21 mouse cellular contexts compared by ENCODE assay signal in the genomic region with DNA sequence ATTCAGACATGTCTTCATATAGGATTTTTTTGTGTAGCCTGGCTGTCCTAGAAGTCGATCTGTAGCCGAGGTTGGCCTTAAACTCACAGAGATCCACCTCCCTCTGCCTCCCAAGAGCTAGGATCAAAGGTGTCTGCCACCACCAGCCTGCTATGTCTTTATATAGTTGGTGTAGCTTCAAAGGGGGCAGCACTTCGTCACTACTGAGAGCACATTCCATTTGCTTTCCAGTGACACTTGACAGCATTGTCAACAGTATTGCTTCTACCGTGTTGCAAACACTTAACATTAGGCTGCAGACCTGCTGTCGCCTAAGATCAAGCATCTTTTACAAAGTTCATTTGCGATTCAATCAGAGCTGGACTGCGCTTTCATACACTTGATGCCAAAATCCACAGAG. TPM values are rescaled to one million over a fixed set of nuclear protein-coding genes. Genes with fewer than 3 reads are reported as not detected.
DNase-seq lines count a peak whose midpoint lies in the region; ATAC-seq and TF ChIP-seq lines count a peak whose summit lies in the region.
"Had no signal": no experiment of that assay in that cellular context is flagged by ENCODE, and none has a peak within 500 bp of the region (broad histone marks: within the 10 kb centered on the region; RNA-seq: fewer than 3 reads in every experiment).

No protein-coding gene starts in this region.

- H3K36me3 ChIP-seq in heart, embryonic 10.5 days = no peaks in the 10 kb centered on the region
- H3K36me3 ChIP-seq in heart, embryonic 14.5 days (ENCODE audit: control insufficient read depth, insufficient read depth, low read length) = no peaks in the 10 kb centered on the region
- H3K36me3 ChIP-seq in heart, adult 2 months (ENCODE audit: control insufficient read depth, insufficient read depth, low read length) = no peaks in the 10 kb centered on the region
- no peaks in the 10 kb centered on the region for H3K36me3 ChIP-seq in limb, embryonic 12.5 days
- H3K36me3 ChIP-seq in limb, embryonic 10.5 days = no peaks in the 10 kb centered on the region
- H3K36me3 ChIP-seq in lung, embryonic 16.5 days (ENCODE audit: control insufficient read depth, insufficient read depth, low read length) = no peaks in the 10 kb centered on the region
- H3K36me3 ChIP-seq: embryonic facial prominence, embryonic 10.5 days; G1E; hindbrain, embryonic 13.5 days had no signal

- TF ChIP-seq EP300 in heart, adult 2 months (IDR thresholded peaks at IDR 0.05; ENCODE audit: insufficient read depth, low read depth, low read length) = no peak

- no peaks in the 10 kb centered on the region for H3K79me2 ChIP-seq in heart, adult 2 months (replicated peaks; ENCODE audit: control insufficient read depth, insufficient read depth, low read length)

- peak overlapping the region; percentile 60 for H3K4me3 ChIP-seq in heart, embryonic 10.5 days
- peak overlapping the region in 1 of 2 experiments; percentile 38; a peak in 2 of 4 replicates for H3K4me3 ChIP-seq in heart, embryonic 14.5 days (ENCODE audit: control insufficient read depth in 1 of 2, insufficient read depth in 1 of 2, low read depth in 1 of 2, low read length in 2 of 2)
- H3K4me3 ChIP-seq in heart, adult 2 months = no peak overlapping the region
- no peak overlapping the region for H3K4me3 ChIP-seq in limb, embryonic 12.5 days (replicated peaks)
- no peak overlapping the region for H3K4me3 ChIP-seq in limb, embryonic 10.5 days
- peak overlapping the region; percentile 6; the same call in 1 of the 2 replicates for H3K4me3 ChIP-seq in lung, embryonic 16.5 days (ENCODE audit: low read length)
- H3K4me3 ChIP-seq: forebrain, embryonic 13.5 days had no signal

- WGBS in heart, embryonic 10.5 days = 24% methylated on average over 7 of the region's 7 CpGs
- 15% methylated on average over 7 of the region's 7 CpGs for whole genome bisulfite sequencing in heart, embryonic 14.5 days
- WGBS in heart, adult 2 months = 44% methylated on average over 7 of the region's 7 CpGs
- WGBS in limb, embryonic 12.5 days = 30% methylated on average over 7 of the region's 7 CpGs
- WGBS in limb, embryonic 10.5 days = 28% methylated on average over 7 of the region's 7 CpGs
- 27% methylated on average over 7 of the region's 7 CpGs for WGBS in lung, embryonic 16.5 days

- no peaks in the 10 kb centered on the region for H3K9me3 ChIP-seq in heart, embryonic 10.5 days
- no peaks in the 10 kb centered on the region for H3K9me3 ChIP-seq in heart, embryonic 14.5 days (ENCODE audit: control insufficient read depth, low read length)
- no peaks in the 10 kb centered on the region for H3K9me3 ChIP-seq in limb, embryonic 12.5 days
- no peaks in the 10 kb centered on the region for H3K9me3 ChIP-seq in limb, embryonic 10.5 days (replicated peaks)
- no peaks in the 10 kb centered on the region for H3K9me3 ChIP-seq in lung, embryonic 16.5 days (ENCODE audit: control insufficient read depth, low read length)
- H3K9me3 ChIP-seq: embryonic facial prominence, embryonic 10.5 days; forebrain, embryonic 13.5 days; G1E; hindbrain, embryonic 13.5 days had no signal

- peak overlapping the region; percentile 89 for H3K27ac ChIP-seq in heart, embryonic 10.5 days
- H3K27ac ChIP-seq in heart, embryonic 14.5 days (replicated peaks in 1 of 2; ENCODE audit: control insufficient read depth in 1 of 2, insufficient read depth in 1 of 2, low read depth in 2 of 2, low read length in 2 of 2) = no peak overlapping the region
- H3K27ac ChIP-seq in heart, adult 2 months = no peak overlapping the region
- H3K27ac ChIP-seq in limb, embryonic 12.5 days = no peak overlapping the region
- H3K27ac ChIP-seq in limb, embryonic 10.5 days = no peak overlapping the region
- no peak overlapping the region for H3K27ac ChIP-seq in lung, embryonic 16.5 days (ENCODE audit: low read length)
- H3K27ac ChIP-seq: embryonic facial prominence, embryonic 10.5 days; forebrain, embryonic 13.5 days; hindbrain, embryonic 13.5 days; hindbrain, postnatal 0 days had no signal

- H3K9ac ChIP-seq in heart, embryonic 14.5 days (ENCODE audit: low read length) = no peak overlapping the region
- H3K9ac ChIP-seq in heart, adult 2 months (ENCODE audit: low read depth, low read length) = no peak overlapping the region
- H3K9ac ChIP-seq in limb, embryonic 12.5 days (replicated peaks) = no peak overlapping the region
- H3K9ac ChIP-seq in lung, embryonic 16.5 days (ENCODE audit: low read length) = no peak overlapping the region
- H3K9ac ChIP-seq: forebrain, embryonic 13.5 days; forebrain, postnatal 0 days; hindbrain, embryonic 13.5 days had no signal

- ATAC-seq in heart, embryonic 14.5 days (ENCODE audit: insufficient number of reproducible peaks, insufficient read depth, low FRiP score, low read depth) = peak; percentile 48; the same call in 1 of the 2 replicates
- no peak for ATAC-seq in limb, embryonic 12.5 days (ENCODE audit: insufficient number of reproducible peaks, insufficient read depth, low FRiP score, low TSS enrichment, low read depth)
- ATAC-seq in lung, embryonic 16.5 days (ENCODE audit: low read depth) = peak; percentile 56; the same call in 1 of the 2 replicates
- ATAC-seq: CD4-positive, CD25-positive, alpha-beta regulatory T cell, adult 4 months; forebrain, embryonic 13.5 days; forebrain, postnatal 0 days; hindbrain, postnatal 0 days had no signal

- peaks cover 25% of the 10 kb centered on the region for H3K4me1 ChIP-seq in heart, embryonic 10.5 days
- H3K4me1 ChIP-seq in heart, embryonic 14.5 days (ENCODE audit: control insufficient read depth in 2 of 2, insufficient read depth in 2 of 2, low read length in 2 of 2) = peaks cover 15 to 21% of the 10 kb centered on the region in 2 experiments
- no peaks in the 10 kb centered on the region for H3K4me1 ChIP-seq in heart, adult 2 months (ENCODE audit: control insufficient read depth, insufficient read depth, low read length)
- no peaks in the 10 kb centered on the region for H3K4me1 ChIP-seq in limb, embryonic 12.5 days (replicated peaks)
- peaks cover 13% of the 10 kb centered on the region for H3K4me1 ChIP-seq in limb, embryonic 10.5 days
- H3K4me1 ChIP-seq in lung, embryonic 16.5 days (replicated peaks; ENCODE audit: control insufficient read depth, insufficient read depth, low read length) = peaks cover 12% of the 10 kb centered on the region

- H3K27me3 ChIP-seq in heart, embryonic 10.5 days (ENCODE audit: insufficient read depth, poor library complexity, severe bottlenecking) = peaks cover 14% of the 10 kb centered on the region
- peaks cover 3% of the 10 kb centered on the region; the same call in 1 of the 2 replicates for H3K27me3 ChIP-seq in heart, embryonic 14.5 days (ENCODE audit: control insufficient read depth, insufficient read depth, low read length)
- peaks cover 3% of the 10 kb centered on the region for H3K27me3 ChIP-seq in heart, adult 2 months (ENCODE audit: control insufficient read depth, insufficient read depth, low read length)
- H3K27me3 ChIP-seq in limb, embryonic 12.5 days = peaks cover 21% of the 10 kb centered on the region
- peaks cover 31% of the 10 kb centered on the region; the same call in 1 of the 2 replicates for H3K27me3 ChIP-seq in limb, embryonic 10.5 days (ENCODE audit: low read depth, poor library complexity, severe bottlenecking)
- H3K27me3 ChIP-seq in lung, embryonic 16.5 days (ENCODE audit: control insufficient read depth, insufficient read depth, low read depth, low read length) = no peaks in the 10 kb centered on the region

- no peak for TF ChIP-seq POLR2A in heart, adult 2 months (IDR thresholded peaks at IDR 0.05; ENCODE audit: insufficient read depth, low read depth, low read length)

- TF ChIP-seq CTCF in heart, adult 2 months (IDR thresholded peaks at IDR 0.05) = no peak

- intact Hi-C loops in heart, adult 2 months (cut with DNase I) = no loop called here

- no peak for DNase-seq in heart, embryonic 10.5 days (ENCODE audit: low spot score)
- no peak for DNase-seq in heart, postnatal 4 days
- DNase-seq in heart, adult 2 months = no peak
- no peak for DNase-seq in limb, embryonic 10.5 days (ENCODE audit: low spot score)
- no peak for DNase-seq in lung, adult 18-20 months
- DNase-seq: adrenal gland, adult 8-10 months; adrenal gland, postnatal 36 days; B cell, adult 2 months; cerebellum, adult 2 months; cerebellum, postnatal 10 days; forebrain, postnatal 0 days; gastrocnemius, postnatal 14 days had no signal

- peak overlapping the region; percentile 66 for H3K4me2 ChIP-seq in heart, embryonic 14.5 days (ENCODE audit: low read length)
- 0 out of 2 replicates have a peak overlapping the region, but pooled peaks have one; percentile 65 for H3K4me2 ChIP-seq in limb, embryonic 12.5 days
- H3K4me2 ChIP-seq in lung, embryonic 16.5 days (ENCODE audit: low read depth, low read length) = peak overlapping the region; percentile 35

RNA-seq across cellular contexts. Expression of a gene that starts 16.8 kb away (rescaled TPM):
- polyA plus RNA-seq in heart, embryonic 10.5 days (2016; fragmentation: Nextera tagmentation; extraction: Ambion mirVana) = 1.8 and 3.0 TPM in 2 replicates
- total RNA-seq in heart, postnatal 4 days (2021) = 1 to 10 TPM; 1.6 to 1.8 TPM
- 2.4 and 3.9 TPM in 2 replicates for polyA plus RNA-seq in heart, embryonic 14.5 days (2014; fragmentation: Nextera tagmentation; extraction: Ambion mirVana)
- total RNA-seq in heart, adult 2 months (2021) = under 1 TPM; 0.14 to 0.16 TPM
- 0.09 and 0.41 TPM in 2 replicates for polyA plus RNA-seq in heart, adult 2 months (2012; rRNA removed)
- polyA plus RNA-seq in limb, embryonic 12.5 days (2016; fragmentation: Nextera tagmentation; extraction: Ambion mirVana) = 3.2 and 4.3 TPM in 2 replicates
- polyA plus RNA-seq in limb, embryonic 10.5 days (2016; fragmentation: Nextera tagmentation; extraction: Ambion mirVana) = 1.0 and 2.2 TPM in 2 replicates
- 9.1 and 10.4 TPM in 2 replicates for polyA plus RNA-seq in lung, embryonic 16.5 days (2015; fragmentation: Nextera tagmentation; extraction: Ambion mirVana)
- total RNA-seq: adrenal gland, postnatal 36 days had no signal
- polyA plus RNA-seq: CD4-positive, CD25-positive, alpha-beta regulatory T cell, adult 4 months; G1E had no signal

RNA-seq across cellular contexts. Expression of a gene that starts 30.1 kb away (rescaled TPM):
- 14.4 and 24.4 TPM in 2 replicates for polyA plus RNA-seq in heart, embryonic 10.5 days (2016; fragmentation: Nextera tagmentation; extraction: Ambion mirVana)
- 10 to 100 TPM; 13.5 to 14.6 TPM for total RNA-seq in heart, postnatal 4 days (2021)
- 14.8 and 15.6 TPM in 2 replicates for polyA plus RNA-seq in heart, embryonic 14.5 days (2014; fragmentation: Nextera tagmentation; extraction: Ambion mirVana)
- 1 to 10 TPM; 5.0 to 5.1 TPM for total RNA-seq in heart, adult 2 months (2021)
- polyA plus RNA-seq in heart, adult 2 months (2012; rRNA removed) = 6.6 and 7.7 TPM in 2 replicates
- 5.2 and 6.4 TPM in 2 replicates for polyA plus RNA-seq in limb, embryonic 12.5 days (2016; fragmentation: Nextera tagmentation; extraction: Ambion mirVana)
- polyA plus RNA-seq in limb, embryonic 10.5 days (2016; fragmentation: Nextera tagmentation; extraction: Ambion mirVana) = 4.8 and 4.9 TPM in 2 replicates
- polyA plus RNA-seq in lung, embryonic 16.5 days (2015; fragmentation: Nextera tagmentation; extraction: Ambion mirVana) = 15.4 and 15.7 TPM in 2 replicates

Comparison
In these comparisons a context has a peak if more than half of its experiments do, and no peak if none do; other contexts are left out.
1. H3K4me3 ChIP-seq: peak in heart, embryonic 10.5 days (single experiment) and lung, embryonic 16.5 days (single experiment); none in heart, adult 2 months (single experiment), limb, embryonic 12.5 days (single experiment) and limb, embryonic 10.5 days (single experiment).
2. Peak in every context shown above with its lines, with median percentiles within 50 percentile points of each other: H3K4me2 ChIP-seq.